Mouse (Mus musculus) inflammation-experienced regulatory T-cells, adult 6 months (primary cell): ENCODE results near the gene Btbd9. TPM values are rescaled to one million over a fixed set of nuclear protein-coding genes. Genes with fewer than 3 reads are reported as not detected.
"Not testable (repeated sequence)": the region's sequence is repeated elsewhere in the genome, so short reads cannot be mapped to it uniquely, and the experiment has no call there.

ENCODE experiments used
- ATAC-seq: one replicate; pipeline ENCODE4 v1.8.0; 2017
- polyA plus RNA-seq, 3 experiments: library from polyadenylated mRNA; unstranded; fragments of 100-300 nt; shearing (Covaris generic); gene quantifications; one replicate each; pipeline ENCODE4 v1.2.1; 2017

Btbd9 gene
- polyA plus RNA-seq, 3 experiments from 2014 or later: 41.5 to 78.0 (median 69.7) TPM

DNA sequence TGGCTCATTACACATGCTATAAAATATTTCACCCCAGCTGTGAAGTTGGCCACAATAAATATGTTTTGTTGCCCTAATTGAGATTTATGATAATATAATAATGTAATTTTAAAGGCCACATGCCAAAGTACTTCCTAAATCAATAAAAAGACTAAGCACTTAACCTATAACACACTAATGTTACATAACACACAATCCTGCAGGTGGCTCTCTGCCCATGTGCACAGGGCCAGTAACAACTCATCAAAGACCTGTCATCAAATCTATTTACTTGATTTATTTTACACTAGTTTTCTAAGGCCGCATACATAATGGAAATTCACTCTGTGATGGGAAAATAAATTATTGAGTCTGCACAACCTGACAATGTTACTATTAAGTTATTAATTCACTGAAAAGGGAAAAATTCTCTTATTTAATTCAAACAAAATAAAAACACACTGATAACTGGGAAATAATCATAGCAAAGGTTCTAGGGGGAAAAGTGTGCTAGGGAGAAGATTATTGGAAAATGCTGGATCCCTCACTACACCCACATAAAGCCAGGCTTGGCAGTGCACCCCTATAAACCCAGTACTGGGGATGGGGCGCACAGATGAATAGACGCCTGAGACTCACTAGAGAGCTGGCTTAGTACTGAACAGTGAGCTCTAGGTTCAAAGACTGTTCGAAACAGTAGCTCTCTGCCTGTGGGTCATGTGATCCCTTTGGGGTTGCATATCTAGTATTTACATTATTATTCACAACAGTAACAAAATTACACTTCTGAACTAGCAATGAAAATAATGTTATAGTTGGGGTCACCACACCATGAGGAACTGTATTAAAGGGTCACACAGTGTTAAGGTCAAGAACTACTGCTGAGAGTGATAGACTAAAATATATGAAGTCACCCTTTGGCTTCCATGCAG, 23.0 kb downstream of the Btbd9 start:
- ATAC-seq: no peak

DNA sequence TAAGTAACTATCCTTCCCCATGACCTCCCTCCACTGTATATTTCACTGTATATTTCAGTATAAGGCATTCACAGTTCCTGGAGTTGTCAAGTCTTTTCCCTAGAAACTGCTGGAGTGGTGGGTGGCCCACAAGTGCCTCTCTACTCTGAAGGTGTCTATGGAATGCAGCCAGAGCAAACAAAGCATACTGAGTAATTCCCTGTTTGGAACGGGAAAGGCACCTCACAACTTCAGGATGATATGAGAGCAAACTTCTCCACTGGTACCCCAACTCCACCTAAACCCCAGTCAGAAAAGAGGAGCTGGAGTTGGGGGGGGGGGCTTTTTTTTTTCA, 25.5 kb downstream of the Btbd9 start:
- no peak for ATAC-seq

DNA sequence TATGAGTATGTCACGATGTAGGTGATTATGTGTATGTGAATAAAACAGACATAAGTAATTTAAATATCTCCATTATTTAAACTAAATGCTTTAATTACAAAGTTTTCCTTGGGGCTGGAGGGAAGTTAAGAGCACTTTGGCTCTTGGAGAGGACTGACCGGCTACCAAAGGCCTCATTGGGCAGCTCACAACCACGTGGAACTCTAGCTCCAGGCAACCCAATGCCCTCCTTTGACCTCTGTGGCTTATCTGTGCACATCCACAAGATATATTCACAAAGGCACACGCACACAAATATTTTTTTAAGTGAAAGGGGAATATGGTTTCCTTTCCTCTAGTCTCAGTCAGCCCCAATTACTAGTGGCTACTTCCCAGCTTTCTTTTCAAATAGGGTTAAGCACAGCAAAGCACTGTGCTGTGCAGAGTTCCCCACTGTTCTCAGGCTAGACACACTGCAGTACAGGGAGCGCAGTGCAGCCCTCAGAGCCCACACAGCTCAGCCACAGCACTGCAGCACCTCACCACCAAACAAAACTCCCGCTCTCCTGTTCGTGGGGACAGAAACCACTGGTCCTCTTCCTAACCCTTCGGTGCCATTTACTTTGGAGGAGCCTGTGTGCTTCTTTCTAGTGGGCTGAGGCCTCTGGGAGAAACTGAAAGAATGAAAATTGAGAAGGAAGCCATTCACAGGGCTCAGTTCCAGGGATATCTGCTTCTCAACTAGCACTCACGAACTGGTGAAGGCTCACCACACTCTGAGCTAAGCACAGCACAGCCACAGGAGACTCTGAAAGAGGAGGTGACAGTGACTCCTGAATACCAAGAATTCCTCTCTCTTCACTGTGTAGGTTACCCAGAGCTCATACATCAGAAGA, 26.2 kb downstream of the Btbd9 start:
- no peak for ATAC-seq

DNA sequence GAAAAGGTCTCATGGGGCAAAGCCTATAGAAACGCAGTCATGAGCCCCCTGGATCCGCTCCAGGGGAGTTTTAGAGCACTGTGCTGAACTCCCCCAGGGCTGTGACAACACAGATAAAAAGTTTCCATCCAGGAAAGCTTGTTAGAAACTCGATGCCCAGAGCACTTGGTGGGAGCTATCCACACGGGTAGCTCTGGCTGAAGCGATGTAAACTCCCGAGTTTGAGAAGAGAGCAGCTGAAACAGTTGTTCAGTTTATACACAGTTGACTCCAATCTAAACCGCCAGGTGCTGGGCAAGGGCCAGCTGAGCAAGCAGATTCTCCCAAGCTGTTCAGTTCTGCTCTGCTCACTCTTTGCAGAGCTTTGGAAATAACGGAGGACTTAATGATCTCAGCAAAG, 37.2 kb downstream of the Btbd9 start:
- ATAC-seq: no peak

DNA sequence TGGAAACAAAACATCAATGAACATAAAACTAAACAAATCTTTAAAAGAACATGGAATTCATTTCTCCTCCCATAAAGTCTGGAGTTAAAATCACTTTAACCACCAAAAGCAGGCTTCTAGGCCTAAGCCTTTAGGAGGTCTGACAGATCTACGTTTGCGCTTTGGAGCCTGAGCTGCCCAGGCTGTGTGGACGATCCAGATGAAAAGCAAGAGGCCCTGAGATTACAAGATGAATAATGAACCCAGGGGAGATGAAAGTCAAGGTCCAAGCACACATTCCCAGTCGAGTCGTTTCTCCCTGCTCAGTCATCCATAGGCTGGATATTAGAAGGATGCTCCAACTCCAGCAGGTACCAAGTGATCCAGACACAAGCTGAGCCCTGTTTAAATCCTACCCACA, 39.6 kb downstream of the Btbd9 start:
- no peak for ATAC-seq

DNA sequence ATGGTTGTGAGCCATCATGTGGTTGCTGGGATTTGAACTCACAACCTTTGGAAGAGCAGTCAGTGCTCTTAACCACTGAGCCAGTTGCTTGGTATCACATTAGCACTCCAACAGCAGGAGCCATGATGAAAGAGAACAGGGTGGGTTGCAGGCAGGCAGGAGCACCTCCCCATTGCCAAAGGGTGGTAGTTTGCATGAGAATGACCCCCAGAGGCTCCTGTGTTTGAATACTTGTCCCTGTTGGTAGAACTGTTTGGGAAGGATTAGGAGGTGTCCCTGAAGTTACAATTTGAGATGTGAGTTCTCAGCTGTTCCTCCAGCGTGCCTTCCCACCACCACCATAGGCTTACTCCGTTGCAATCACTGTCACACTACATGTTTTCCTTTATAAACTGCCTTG, 43.2 kb downstream of the Btbd9 start:
- no peak for ATAC-seq

DNA sequence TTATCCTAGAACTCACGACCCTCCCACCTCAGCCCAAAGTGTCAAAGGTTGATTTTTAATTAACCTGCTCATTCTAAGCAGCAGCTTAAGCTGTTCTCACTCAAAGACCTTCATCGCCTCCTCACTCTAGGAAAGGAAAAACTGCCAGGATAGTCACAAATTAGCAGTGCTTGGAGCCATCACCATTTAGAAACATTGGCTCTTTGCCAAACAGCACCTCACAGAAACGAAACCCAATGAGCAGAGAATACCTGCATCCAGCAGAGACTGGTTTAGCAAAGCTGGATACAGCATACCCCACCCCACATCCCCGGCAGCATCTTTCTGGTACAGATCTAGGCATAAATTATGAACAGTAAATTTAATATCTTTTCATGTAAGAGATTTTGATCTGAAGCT, 45.7 kb downstream of the Btbd9 start:
- no peak for ATAC-seq

DNA sequence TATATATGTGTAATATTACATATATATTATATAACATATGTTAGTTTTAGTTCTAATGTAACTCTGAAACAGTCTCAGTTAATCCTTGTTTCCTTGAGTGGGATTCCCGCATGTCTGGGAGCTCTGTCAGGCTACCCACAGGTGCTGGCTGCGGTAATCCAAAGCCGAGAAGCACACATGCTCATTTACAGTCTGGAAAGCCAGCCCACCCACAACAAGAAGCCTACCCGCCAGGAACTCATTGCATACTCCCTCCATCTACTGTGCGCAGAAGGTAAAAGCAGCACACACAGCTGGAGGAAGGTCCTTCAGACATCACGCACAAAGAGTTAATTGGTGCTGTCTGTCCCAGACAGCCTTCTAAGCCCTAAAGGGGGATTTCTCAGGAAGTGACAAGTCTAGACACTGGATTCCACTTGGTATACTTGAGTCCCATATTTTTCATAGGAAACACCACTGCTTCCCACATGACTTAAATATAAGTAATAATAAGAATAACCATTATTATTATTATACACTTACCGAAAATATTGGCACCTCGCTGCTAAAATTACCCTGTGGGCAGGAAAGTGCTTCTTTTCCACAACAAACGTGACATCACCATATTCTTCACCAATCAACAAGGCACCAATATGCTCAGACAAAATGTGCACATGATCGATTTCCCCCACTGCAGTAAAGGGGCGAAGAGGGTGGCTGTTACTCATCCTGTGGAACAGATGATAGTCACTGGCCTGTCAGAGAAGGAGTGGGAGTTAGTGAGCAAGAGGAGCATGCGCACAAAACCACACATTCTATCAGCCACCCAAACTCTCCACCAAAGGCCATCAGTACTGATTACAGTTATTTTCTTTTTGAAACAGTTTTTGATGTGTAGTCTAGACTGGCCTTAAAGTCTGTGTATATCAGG, 46.4 kb downstream of the Btbd9 start:
- ATAC-seq: peak; percentile 92

DNA sequence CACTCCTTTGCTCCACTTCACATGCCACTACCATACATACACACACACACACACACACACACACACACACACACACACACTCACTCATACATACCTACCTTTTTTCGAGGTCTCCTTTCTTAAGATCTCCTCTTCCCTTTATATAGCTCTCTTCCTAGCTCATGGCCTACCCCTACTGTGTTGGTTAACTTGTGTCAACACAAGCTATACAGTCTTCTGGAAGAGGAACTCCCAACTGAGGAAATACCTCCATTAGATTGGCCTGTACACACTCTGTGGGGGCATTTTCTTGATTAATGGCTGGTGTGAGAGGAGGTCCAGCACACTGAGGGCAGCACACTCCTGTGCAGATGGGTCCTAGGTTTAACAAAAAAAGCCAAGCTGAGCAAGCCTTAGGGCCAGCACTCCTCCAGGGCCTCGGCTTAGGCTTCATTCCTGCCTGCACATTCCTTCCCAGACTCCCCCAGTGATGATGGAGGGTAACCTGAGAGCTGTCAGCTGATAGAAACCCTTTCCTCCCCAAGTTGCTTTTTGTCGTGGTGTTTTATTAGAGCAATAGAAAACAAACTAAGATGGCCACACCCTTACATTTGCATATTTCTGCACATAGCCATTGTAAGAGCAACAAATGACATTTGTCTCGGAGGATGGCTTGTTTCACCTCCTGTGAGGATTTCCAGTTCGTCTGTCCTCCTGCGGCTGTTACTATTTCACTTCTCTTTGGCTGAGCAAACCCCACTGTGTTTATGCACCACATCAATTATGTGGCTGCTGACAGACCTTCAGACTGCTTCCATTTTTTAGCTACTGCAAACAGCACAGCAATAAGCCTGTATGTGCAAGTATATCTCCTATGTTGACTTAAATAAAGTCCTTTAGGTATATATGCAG, 50.6 kb downstream of the Btbd9 start:
- ATAC-seq: no peak

DNA sequence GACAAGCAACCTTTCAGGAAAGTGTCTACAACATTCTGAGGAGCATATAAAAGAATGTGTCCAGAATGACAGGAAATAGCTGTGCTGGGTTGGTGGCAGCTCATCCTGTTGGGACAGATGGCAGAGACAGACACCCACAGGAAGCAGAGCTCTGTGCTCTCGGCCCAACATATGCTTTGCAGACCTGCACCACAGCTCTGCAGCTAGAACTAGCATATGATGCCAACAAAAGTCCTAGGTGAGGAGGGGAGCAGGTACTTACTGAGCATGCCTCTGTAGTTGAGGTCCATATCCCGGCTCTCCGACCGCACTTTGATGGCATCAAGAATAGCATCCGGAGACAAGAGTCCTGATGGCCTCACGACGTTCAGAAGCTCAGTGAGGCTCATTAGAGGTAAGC, 51.8 kb downstream of the Btbd9 start:
- ATAC-seq: no peak

DNA sequence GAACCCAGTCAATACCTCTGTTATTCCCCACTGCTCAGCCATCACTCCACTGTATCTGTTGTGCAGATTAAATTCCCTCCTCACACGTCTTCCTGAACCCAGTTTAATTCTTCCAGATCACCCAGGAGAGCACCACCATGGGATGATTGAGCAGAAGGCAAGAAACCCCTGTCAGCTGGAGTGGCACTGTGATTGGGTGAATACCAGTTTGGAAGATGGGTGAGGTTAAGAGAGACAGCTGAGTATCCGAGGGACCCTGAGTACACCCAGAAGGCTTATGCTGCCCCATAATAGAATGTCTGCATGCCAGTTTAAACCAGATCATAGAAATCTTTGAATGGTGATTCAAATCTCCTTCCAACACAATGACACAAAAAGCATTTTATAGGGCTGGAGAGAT, 52.5 kb downstream of the Btbd9 start:
- no peak for ATAC-seq

DNA sequence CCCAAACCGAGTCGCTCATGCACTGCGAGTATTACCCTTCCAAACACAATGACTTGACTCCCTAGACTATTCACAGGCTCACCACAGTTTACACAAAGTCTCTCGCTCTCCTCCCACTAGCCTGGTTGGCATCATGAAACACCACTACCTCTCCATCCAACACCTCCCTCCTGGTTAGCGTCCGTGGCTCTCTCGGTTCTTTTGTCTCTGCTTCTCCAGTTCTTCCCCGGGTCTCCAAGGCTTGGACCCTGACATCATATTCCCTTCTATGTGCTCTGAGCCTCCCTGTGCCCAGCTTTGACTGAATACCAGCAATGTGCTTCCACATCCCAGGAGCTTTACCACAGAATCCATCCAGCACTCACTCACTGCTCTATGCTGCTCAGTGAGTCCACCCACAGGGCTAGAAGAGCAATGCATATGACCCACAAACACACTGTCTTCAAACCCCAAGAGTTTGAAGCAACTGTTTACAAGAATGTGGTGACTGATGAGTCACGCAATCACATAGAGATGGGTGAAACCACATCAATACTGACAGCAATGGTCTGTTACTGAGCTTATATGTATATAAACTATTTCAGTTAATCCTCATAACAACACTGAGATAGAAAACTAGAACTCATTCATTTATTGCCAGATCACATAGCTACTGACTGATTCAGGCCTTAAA, 53.7 kb downstream of the Btbd9 start:
- peak; percentile 64 for ATAC-seq

DNA sequence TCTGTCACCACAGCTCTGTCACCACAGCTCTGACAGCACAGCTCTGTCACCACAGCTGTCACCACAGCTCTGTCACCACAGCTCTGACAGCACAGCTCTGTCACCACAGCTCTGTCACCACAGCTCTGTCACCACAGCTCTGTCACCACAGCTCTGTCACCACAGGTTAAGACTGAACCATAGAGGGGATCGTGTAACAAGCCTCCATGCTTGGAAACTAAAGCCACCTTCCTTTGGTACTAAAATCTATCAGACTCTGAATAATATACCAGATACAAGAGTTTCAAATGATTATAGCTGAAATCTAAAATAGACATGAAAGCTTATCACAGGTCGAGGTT, 57.1 kb downstream of the Btbd9 start:
- ATAC-seq: not testable (repeated sequence)

DNA sequence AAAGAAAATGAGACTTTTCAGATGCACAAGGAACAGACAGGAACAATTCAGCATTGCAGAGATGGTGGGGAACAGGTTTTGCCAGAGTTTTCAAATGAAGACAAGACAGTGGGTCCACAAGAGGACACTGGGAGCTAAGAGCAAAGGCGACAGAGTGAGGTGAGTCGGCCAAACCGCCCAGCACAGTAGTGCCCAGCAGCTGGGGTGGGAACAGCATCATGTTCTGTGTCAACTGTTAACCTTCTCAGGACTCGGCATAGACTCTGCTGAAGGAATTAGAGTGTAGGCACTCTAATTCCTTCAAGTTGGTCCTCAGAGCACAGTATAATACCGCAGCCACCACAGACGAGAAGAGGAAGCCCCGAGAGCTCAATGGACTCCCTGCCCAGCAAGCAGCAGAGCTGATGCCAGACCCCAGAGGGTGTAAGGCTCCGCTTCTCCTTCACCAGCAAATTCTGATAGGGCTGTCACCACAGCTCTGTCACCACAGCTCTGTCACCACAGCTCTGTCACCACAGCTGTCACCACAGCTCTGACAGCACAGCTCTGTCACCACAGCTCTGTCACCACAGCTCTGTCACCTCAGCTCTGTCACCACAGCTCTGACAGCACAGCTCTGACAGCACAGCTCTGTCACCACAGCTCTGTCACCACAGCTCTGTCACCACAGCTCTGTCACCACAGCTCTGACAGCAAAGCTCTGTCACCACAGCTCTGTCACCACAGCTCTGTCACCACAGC, 57.7 kb downstream of the Btbd9 start:
- no peak for ATAC-seq

DNA sequence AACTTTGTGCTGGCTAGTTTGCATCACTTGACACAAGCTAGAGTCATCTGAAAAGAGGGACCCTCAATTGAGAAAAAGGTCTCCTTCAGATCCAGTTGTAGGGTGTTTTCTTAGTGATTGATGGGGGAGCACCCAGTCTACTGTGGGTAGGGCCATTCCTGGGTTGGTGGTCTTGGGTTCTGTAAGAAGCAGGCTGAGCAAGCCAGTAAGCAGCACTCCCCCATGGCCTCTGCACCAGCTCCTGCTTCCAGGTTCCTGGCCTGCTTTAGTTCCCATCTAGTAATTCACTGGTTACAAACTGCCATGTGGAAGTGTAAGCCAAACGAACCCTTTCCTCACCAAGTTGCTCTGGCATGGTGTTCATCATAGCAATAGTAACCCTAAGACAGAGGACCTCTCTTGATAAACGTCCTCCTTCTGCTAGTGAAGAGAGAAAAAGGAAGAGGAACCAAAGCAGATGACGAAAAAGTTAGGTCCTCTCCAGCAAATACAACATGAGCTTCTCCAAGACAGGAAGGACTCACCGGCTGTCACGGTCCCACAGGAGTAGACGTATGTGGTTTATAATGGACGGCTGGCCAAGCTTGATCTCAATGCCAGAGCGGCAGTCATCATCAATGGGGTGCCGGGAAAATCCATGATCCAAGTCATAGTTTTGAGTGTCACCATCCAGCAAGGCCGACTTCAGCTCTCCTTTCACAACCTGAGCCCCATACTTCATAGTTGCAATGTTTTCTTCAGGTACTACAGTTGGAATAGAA, 59.5 kb downstream of the Btbd9 start:
- no peak for ATAC-seq

DNA sequence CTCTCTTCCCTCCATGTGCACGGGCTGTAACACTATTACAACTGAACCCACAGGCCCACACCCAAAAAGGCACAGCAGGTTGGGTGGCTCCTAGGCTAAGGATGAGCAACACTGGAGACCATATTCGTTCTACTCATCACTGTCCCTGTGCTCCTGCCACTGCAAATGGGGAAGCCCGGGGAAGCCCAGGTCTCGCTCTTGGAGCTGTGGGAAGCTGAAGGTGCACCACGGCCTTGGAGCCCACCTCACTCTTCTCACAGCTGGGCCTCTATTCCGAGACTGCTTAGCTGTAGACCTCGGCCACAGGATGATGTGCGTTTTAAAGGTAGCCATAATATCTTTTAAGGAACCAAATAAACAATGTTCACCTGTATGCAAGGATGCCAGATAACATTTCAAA, 60.9 kb downstream of the Btbd9 start:
- ATAC-seq: no peak

DNA sequence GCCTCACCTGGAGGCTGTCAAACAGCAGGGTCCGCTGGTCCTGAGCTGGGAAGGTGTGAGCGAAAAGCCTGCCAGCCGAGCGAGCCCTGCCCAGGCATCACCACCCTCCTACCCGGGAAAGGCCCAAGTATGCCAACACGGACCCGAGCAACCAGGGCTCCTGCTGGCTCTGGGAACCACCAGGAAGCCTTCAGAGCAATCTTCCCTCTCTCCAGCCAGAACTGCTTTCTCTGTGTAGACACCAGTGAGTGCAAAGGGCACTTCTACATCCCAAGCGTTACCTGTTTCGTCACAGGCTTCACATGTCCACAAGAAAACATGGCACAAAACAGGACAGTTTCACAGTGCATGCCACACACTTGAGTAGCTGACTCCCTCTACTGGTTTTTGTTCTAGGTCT, 63.3 kb downstream of the Btbd9 start:
- no peak for ATAC-seq

DNA sequence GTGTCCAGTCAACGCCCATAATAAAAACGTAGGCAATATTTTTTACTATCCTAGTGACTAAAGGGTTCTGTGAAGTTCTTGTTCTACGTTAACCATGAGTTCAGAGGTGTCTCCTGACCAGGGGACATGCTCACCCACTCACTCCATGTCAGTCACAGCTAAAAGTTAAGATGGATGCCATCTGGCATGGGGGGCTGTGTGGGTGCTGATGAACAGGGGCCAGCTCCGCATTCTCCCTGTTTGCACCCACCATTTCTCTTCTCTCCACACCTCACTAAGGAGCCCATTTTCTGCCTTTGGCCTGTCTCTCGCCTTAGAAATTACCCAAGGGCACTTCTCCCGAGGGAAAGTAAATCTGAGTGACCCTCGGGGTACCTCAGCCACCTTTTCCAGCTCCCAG, 63.8 kb downstream of the Btbd9 start:
- ATAC-seq: no peak

DNA sequence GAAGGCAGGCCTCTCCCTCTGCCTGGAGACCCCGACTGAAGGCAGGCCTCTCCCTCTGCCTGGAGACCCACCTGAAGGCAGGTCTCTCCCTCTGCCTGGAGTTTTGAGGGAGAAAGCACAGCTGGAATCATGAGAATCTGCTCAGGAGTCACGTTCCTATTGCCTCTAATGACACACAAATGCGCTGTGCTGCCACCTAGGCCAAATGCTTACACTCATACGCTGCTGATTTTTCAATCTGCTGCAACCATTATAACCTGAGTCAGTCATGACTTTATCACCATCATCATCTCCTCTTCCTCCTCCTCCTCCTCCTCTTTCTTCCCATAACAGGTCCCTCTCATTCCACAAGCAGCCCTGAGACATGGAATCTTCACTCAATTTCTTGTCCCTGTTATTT, 64.3 kb downstream of the Btbd9 start:
- ATAC-seq: no peak

DNA sequence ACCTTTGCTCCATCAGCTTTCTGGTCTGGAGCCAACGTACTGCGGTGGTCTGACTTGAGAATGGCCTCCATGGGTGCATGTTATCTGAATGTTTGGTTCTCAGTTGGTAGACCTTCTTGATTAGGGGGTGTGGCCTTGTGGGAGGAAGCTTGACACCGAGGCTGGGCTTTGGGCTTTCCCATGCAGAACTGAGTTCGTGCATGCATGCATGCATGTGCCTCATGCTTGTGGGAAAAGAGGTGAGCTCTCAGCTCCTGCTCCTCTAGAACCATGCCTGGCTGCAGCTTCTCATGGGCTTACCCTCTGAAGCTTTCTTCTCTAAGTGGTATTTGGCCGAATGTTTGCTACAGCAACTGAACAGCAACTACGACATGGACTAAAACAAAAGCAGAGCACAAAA, 64.9 kb downstream of the Btbd9 start:
- ATAC-seq: no peak
